Mouse (Mus musculus): ENCODE measurements around the gene Senp6.

DNA sequence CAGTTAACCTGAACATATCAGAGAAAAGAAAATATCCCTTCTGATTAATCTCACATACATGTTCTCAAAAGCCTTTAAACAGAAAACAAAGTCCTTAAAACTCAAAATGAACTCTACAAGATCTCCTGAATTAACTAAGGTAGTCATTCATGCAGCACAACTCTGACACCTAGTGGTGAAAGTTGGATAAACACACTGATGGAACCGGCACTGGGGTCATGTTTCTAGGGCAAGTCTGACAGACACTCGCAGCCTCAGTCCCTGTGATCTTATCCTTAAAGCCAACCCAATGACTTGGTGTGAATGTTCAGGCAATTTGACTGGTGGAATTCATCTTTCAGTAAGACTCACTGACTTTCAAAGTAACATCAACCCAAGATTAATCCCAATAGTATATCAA is 40.7 kb upstream of the Senp6 start:
- TF ChIP-seq POLR2A (IDR thresholded peaks at IDR 0.05; ENCODE audit: borderline replicate concordance, insufficient read depth, low read length), result no peak
- TF ChIP-seq CTCF (IDR thresholded peaks at IDR 0.05; ENCODE audit: borderline replicate concordance, insufficient read depth, low read depth, low read length), result peak; percentile 51

Measured in cerebellum, adult 2 months (tissue).